Mouse (Mus musculus): ENCODE results near the gene Psrc1.

DNA sequence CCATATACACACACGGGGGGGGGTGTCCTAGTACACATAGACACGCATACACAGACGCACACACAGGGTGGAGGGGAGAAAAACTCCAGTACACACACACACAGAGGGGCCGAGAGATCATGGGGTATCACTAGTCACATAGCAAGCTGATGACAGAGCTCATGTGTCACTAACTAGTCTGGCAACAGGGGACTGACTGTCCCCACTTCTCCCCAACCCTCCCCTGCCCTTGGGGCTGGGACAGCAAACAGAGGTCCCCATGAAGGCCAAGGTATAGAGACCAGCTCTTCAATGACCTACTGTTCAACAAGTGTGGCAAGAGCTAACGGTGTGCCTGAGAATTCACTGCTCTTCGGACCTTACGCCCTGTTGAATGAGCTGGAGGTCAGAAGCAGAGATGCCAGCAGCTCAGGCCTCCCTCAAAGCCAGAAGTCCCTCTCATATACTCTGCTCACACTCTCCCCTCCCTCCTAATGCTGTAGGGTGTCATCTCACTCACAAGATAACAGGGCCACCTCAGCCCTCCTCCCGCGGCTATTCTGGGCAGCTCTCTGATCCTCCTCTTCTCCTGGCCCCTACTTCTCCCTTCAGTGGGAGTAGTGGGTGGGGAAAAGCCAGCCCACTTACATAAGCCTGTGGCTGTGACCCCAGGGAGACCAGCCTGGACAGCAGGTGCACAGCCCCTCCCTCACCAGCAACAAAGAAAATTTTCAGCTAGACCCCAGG, 19.2 kb upstream of the Psrc1 start, which contains the start of gene Mybphl:
- TF ChIP-seq CTCF (IDR thresholded peaks at IDR 0.05; ENCODE audit: low read depth, low read length) (no peak), POLR2AphosphoS5 (IDR thresholded peaks at IDR 0.05; ENCODE audit: insufficient replicate concordance, low read depth, low read length) (no peak)

Data from G1E (cell line).